Mouse (Mus musculus): ENCODE data around the gene Slc16a9.
"Not testable (repeated sequence)": the region's sequence is repeated elsewhere in the genome, so short reads cannot be mapped to it uniquely, and the experiment has no call there.

Gene Slc16a9

GRCm38 (mm10) chr10:70244921-70245558, at the start of gene Slc16a9:
Gene Slc16a9 (plus strand): TSS chr10:70245100.
- DNase-seq, result peak; percentile 58

DNA sequence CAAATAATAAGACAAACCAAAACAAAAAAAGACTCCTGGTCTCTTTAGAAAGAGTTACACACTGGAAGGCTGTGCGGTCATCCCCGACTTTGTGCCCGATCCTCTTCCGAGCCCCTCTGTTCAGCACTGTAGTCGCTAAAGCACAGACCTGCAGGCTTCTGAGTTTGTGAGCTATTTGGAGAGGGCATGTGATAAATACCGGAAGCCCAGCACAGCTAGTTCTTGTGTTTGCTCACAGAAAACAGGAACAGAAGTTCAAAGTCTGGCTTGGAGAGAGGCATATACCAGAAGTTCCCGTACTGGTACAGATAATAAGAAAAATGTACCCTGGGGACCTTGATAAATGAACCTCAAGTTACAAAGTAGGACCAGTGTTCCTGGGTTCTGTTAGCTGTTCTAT, 49.6 kb upstream of the Slc16a9 start:
- DNase-seq, result no peak

DNA sequence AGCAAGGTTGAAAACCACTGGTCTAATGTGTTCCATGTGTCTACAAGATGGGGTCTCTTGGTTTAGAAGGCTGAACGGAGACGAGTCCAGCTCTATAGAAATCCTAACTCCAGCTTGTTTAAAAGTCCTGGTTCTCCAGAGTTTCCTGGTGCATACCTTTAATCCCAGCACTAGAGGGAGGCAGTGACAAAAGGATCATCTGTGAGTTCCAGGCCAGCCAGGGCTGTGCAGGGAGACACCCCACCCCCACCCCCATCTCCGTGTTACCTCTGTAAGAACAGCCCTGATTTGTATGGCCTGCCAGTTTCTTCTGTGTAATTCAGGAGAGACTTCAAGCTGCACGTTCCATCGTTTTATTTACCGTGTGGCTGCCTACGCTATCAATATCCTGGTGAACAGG, 49.1 kb upstream of the Slc16a9 start:
- no peak for DNase-seq

- DNase-seq, result no peak
Observed at GRCm38 (mm10) chr10:70196666-70197065, 48.2 kb upstream of the Slc16a9 start.

DNA sequence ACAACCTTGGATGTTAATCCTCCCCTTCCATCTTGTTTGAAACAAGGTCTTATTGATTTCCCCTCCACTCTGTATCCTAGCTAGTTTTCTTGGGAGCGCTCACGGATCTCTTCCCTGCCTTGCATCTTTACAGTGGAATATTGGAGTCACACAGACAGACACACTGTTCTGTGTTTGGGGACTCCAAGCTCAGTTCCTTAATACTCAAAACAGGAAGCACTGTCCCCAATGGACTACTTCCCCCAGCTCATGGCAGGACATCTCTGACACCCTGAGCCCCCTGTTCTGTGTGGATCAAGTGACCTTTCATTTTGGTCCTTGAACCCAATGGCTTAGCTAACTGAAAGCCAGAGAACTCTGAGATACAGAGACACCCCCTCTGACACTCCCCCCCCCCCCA, 47.3 kb upstream of the Slc16a9 start:
- DNase-seq, result no peak

GRCm38 (mm10) chr10:70198012-70198411, 46.9 kb upstream of the Slc16a9 start:
- no peak for DNase-seq

DNA sequence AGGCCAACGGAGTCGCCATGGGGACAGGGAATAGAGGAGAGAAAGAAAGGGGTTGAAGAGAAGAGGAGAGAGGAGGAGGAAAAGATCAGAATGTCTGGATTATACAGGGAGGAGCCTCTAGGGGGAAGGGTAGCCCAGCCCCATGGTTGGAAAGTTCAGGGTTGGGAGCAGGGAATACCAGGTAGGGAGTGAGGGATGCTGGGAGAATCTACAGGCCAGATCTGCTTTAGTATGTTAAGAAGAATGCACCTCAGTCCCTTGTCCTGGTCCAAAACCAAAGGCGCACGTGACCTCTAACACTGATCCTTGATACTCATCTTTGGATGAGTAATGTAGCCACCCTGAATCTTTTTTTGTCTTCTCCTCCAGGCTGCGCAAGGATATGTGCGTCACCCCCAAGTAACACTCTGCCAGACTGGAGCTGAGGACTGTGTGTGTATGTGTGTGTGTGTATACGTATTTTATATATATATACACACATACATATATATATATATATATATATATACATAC, 45.9 kb upstream of the Slc16a9 start:
- DNase-seq, result no peak

DNA sequence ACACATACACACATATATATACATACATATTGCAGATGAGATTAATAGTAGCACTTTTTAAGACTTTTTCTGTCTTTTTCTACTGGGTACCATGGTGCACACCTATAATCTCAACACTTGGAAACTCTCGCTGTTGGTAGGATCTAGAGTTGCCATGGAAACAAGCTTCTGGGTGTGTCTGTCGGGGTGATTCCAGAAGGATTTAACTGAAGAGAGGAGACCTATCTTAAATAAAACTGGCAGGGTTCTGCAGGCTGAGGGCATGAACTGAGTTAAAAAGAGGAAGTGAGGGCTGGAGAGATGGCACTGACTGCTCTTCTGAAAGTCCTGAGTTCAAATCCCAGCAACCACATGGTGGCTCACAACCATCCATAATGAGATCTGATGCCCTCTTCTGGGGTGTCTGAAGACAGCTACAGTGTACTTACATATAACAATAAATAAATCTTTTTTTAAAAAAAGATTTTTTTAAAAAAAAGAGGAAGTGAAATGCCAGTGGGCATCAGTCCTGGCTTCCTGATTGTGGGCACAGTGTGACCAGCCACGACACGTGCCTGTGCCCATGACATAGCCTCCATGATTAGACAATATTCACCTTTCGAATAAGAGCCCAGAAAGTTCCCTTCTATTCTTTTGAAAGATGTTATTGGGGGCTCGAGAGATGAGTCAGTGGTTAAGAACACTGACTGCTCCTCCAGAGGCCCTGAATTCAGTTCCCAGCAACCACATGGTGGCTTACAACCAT, 45.3 kb upstream of the Slc16a9 start:
- DNase-seq, result no peak

GRCm38 (mm10) chr10:70200889-70201500, 43.9 kb upstream of the Slc16a9 start:
- DNase-seq, result no peak

- peak; percentile 87 for DNase-seq
Observed at GRCm38 (mm10) chr10:70204505-70205399, 40.1 kb upstream of the Slc16a9 start, which contains the start of gene Mrln. Gene Mrln (plus strand): TSS chr10:70204664.

GRCm38 (mm10) chr10:70211281-70211680, 33.6 kb upstream of the Slc16a9 start:
- DNase-seq, result no peak

GRCm38 (mm10) chr10:70220971-70221370, 23.9 kb upstream of the Slc16a9 start:
- DNase-seq, result no peak

GRCm38 (mm10) chr10:70222231-70222630, 22.7 kb upstream of the Slc16a9 start:
- not testable (repeated sequence) for DNase-seq

DNA sequence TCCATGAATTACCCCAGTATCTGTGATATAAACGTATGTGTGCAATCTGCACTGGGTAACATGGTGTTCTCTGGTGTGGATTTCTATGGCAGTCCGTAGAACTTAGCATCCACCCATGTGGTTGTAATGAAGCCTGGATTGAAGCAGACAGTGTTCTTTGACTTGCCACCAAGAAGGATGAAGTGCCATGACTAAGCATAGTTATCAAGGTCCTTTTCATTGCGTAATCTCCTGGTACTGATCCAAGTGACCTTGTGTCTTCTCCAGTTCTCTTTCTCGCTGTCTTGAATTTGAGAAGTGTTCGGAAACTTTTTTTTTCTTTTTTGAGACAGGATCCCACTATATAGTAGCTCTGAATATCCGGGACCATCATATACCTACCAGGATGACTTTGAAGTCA, 20.3 kb upstream of the Slc16a9 start:
- no peak for DNase-seq

- DNase-seq, result no peak
Observed at GRCm38 (mm10) chr10:70225760-70226159, 19.1 kb upstream of the Slc16a9 start.

- no peak for DNase-seq
Observed at GRCm38 (mm10) chr10:70226608-70227007, 18.3 kb upstream of the Slc16a9 start.

GRCm38 (mm10) chr10:70230352-70230751, 14.5 kb upstream of the Slc16a9 start:
- DNase-seq, result no peak

GRCm38 (mm10) chr10:70237936-70238335, 7.0 kb upstream of the Slc16a9 start:
- no peak for DNase-seq

- no peak for DNase-seq
Observed at GRCm38 (mm10) chr10:70242751-70243444, 2.0 kb upstream of the Slc16a9 start.

- DNase-seq, result peak; percentile 35
Observed at GRCm38 (mm10) chr10:70245559-70245945, 652 bp downstream of the Slc16a9 start.

DNA sequence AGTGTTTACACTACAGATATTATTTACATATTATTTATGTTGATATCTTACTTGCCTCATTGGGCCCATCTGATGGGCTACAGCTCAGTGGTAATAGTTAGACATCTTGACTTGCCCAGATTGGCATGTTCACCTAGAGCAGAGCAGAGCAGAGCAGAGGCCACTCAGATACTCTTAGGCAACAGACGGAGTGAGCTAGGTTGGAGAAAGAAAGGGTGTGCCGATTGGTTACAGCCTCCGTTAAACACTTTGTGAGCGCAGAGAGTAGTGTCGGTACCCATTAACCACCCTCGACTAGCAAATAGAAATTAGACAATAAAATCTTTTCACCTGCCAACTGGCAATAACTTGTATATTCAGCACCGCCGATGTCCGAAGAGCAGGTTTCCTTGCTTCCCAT, 1.2 kb downstream of the Slc16a9 start:
- DNase-seq, result no peak

- DNase-seq, result no peak
Observed at GRCm38 (mm10) chr10:70250354-70250753, 5.5 kb downstream of the Slc16a9 start.

All from cerebellum, adult 9-11 months (tissue).